ENCODE assay signal across 15 mouse cellular contexts in the genomic region with DNA sequence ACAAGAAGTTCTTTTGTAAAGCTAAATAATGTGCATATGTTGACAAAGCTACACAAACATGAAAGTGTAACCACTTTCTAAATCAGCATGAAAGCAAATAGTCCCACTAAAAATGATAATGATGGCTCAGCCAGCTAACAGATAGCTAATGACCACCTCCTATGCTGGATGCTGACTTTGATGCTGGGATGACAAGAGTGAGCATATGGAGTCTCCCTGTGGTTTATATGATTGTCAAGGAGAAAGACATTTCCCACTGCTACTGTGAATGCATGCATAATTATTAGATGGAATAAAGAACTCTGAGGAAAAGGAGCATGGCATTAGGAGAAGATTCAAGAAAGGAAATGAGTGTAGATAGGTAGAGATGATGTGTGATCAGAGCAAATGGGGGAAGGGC.
"Had no signal": no experiment of that assay in that cellular context is flagged by ENCODE, and none has a peak within 500 bp of the region (broad histone marks: within the 10 kb centered on the region; RNA-seq: fewer than 3 reads in every experiment).

No protein-coding gene starts in this region.

- ATAC-seq: liver, embryonic 12.5 days had no signal

- H3K27me3 ChIP-seq: limb, embryonic 15.5 days; liver, embryonic 12.5 days; neural tube, embryonic 15.5 days had no signal

- H3K9me3 ChIP-seq: limb, embryonic 15.5 days; liver, embryonic 12.5 days; neural tube, embryonic 15.5 days had no signal

- H3K4me3 ChIP-seq: limb, embryonic 15.5 days; liver, embryonic 12.5 days; myocyte; neural tube, embryonic 15.5 days had no signal

- H3K27ac ChIP-seq: kidney, postnatal 0 days; limb, embryonic 15.5 days; liver, embryonic 12.5 days; neural tube, embryonic 15.5 days; stomach, postnatal 0 days had no signal

- DNase-seq: kidney, adult 2 months; kidney, postnatal 36 days; layer of hippocampus, adult 9-11 months; layer of hippocampus, postnatal 36 days; lung, embryonic 14.5 days; lung, postnatal 10 days; lung, postnatal 4 days; right cerebral cortex, adult 18-20 months; right cerebral cortex, postnatal 25 days had no signal

- H3K9ac ChIP-seq: limb, embryonic 15.5 days; liver, embryonic 12.5 days; lung, embryonic 14.5 days; neural tube, embryonic 15.5 days had no signal

- H3K36me3 ChIP-seq: limb, embryonic 15.5 days; liver, embryonic 12.5 days; neural tube, embryonic 15.5 days had no signal

- H3K4me1 ChIP-seq: limb, embryonic 15.5 days; liver, embryonic 12.5 days; neural tube, embryonic 15.5 days had no signal

- H3K4me2 ChIP-seq: limb, embryonic 15.5 days; liver, embryonic 12.5 days; lung, embryonic 14.5 days; neural tube, embryonic 15.5 days had no signal
